Mouse (Mus musculus) frontal cortex, postnatal 14 days (tissue): Measurements from ENCODE around the gene Plekhj1.

Experiments used
- DNase-seq, 2 experiments: peaks; one replicate each; pipeline ENCODE4 v3.0.0; 2022; ENCODE audit warnings: low spot score in 2 of 2

Gene Plekhj1

DNA sequence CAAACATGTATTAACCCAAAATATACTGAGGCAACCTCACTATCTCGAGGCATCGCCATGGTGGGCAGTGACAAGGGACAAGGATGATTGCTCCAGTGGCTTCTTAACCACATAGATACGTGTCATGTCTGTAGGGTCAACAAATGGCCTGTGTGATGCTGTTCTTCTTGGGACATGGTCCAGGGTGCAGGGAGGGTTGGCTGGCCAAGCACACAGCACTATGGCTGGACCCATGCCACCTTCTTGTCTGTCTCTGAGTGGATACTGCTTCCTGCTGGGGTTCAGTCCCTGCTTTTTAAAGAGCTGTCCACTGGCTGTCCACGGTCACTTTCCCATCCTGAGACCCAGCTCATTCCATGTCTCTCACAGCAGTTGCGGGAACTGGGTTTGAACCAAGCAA, 21.3 kb downstream of the Plekhj1 start:
- DNase-seq = no peak

- DNase-seq = no peak
These were observed 22.0 kb downstream of the Plekhj1 start for GRCm38 (mm10) chr10:80776358-80776869.

DNA sequence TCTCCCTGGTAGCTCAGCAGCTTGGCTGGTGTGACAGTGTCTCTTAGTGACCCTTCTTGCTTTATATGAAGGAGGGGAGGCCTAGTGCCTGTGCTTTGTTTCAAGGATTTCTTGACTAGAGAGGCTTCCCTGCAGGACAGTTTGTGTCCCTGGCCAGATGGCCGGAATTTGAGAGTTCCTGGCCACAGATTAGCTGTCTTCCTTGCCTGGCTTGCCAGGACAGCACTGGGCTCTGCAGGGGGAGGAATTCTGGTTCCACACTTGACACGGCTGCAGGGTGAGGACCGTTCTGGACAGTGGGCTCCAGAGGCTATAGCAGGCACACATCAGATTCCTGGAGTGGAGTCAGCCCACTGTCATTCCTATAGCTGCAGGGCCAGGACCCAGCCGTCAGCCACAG, 22.7 kb downstream of the Plekhj1 start:
- DNase-seq = no peak

DNA sequence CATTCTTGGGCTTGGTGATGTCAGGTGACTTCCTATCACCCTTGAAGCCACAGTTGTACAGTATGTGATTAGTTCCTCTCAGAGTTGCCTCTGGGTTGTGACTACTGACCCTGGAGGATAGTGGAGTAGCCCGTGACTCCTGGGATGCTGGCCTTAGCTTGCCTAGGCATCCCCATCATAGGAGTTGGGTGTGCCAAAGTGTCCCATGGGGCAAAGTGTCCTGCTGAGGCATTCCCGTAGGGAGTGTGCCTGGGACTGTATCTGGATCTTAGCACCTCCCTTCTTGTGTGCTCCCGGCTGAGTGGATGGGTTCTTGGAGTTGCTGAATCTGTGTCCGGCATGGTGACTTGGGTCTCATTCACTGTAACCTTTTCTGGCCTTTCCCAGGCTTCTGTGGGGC, 23.4 kb downstream of the Plekhj1 start:
- no peak for DNase-seq

GRCm38 (mm10) chr10:80774549-80774948, 23.9 kb downstream of the Plekhj1 start:
- DNase-seq = peak; percentile 78 to 83

GRCm38 (mm10) chr10:80773816-80774215, 24.6 kb downstream of the Plekhj1 start:
- no peak for DNase-seq

- DNase-seq = no peak
These were observed 30.1 kb downstream of the Plekhj1 start for GRCm38 (mm10) chr10:80768365-80768764.

- DNase-seq = no peak
These were observed 32.1 kb downstream of the Plekhj1 start for GRCm38 (mm10) chr10:80766161-80766815.

DNA sequence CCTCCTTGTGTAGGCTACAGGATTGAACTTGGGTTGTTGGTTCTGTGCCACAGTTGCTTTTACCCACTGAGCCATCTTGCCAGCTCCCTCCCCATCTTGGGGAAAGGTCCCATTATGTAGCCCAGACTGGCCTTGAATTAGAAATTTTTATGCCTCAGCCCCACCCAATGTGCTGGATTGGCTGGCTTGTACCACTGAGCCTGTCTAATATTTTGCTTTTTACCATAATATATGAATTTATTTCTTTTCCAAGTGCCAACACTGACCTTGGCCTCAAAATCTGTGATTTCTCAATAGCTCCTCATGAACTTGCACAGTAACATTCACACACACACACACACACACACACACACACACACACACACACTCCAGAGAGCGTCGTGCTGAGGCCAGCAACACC, 32.7 kb downstream of the Plekhj1 start:
- no peak for DNase-seq

- DNase-seq = no peak
These were observed 34.9 kb downstream of the Plekhj1 start for GRCm38 (mm10) chr10:80763502-80763901.

- no peak for DNase-seq
These were observed 36.6 kb downstream of the Plekhj1 start for GRCm38 (mm10) chr10:80761821-80762220.

DNA sequence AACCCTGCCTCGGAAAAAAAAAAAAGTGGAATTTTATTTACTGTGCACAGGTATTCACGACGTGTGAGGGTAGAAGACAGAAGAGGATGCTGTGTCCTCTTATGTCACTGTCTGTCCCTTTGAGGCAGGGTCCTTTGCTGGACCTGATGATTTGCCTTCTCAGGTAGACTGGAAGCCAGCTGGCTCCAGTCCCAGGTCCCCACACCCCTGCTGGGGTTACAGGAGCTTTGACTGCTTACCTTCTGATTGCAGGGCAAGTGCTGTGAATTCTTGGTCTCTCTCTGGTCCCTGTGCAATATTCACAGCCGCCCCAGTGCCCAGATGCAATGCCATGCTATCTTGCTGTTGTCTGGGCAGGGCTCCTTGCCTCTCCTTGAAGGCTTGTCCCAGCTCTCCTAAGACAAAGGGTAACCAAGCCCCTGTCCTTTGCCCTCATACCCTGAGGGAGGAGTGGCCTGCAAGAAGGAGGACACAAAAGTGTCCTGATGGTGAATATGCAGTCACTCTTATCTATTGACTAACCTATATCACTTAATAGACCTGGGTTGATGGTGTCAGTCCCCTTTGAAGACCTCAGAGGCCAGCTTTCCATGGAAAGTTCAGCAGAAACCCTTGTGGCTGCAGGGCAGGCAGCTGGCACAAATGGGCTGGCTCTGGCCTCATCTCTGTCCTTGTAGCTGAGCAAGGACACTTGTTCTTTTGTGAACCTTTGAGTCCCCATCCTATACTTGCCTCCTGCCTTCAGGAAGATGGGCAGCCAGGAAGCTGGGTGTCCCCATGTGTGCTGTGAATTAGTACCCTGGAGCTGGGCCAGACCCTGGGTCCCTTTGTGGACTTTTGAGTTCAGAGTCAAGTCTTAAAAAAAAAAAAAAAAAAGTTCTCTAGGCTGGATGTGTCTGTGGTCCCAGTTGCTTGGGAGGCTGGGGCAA, 37.6 kb downstream of the Plekhj1 start:
- no peak for DNase-seq

GRCm38 (mm10) chr10:80758651-80759050, 39.8 kb downstream of the Plekhj1 start:
- no peak for DNase-seq

- peak; percentile 44 to 48 for DNase-seq
These were observed 40.7 kb downstream of the Plekhj1 start for GRCm38 (mm10) chr10:80757717-80758116.

- DNase-seq = no peak
These were observed 41.5 kb downstream of the Plekhj1 start for GRCm38 (mm10) chr10:80756967-80757366.

DNA sequence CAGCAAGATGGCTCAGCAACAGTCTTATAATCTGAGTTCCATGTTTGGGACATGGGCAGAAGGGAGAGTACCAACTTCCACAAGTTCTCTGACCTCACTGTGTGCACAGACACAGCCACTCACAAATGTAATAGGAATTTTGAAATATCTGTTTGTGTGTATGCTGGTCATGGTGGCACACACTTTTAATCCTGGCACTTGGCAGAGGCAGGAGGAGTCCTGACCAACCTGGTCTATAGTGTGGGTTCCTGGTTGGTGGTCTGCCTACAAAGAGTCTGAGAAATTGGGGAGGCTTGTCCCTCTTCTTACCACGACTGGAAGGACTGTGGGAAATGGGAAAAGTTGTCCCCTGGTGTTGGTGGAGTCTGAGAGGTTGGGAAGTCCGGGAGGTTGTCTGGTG, 41.9 kb downstream of the Plekhj1 start:
- no peak for DNase-seq

- DNase-seq = no peak
These were observed 42.3 kb downstream of the Plekhj1 start for GRCm38 (mm10) chr10:80756099-80756498.

DNA sequence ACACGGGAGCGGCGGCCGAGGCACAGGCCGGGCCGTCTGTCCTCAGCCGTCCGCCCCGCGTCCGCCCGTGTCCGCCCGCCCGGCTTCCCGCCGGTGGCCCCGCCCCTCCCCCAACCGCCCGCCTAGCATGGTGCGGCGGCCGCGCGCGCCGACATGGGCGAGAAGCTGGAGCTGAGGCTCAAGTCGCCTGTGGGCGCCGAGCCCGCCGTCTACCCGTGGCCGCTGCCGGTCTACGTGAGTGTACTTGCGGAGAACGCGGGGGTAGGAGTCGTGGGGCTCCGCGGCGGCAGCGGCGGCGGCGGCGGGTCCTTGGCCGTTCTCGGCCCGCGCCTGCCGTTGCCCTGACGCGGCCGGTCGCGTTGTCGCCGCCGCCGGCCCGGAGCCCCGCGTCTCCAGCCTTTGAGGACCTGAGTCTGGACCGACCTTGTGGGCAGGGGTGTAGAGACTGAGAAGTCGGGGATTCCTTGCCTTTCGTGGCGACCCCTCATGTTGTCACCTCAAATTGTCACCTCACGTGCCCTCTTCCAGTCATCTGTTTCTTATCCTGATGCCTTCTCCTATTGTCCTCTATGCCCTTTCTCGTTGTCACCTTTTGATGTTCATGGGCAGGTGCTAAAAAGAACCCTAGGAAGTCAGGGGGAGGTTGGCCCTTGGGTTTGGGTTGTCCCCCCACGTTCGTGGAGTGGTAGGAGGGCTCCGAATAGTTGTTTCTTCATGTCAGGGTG, 43.0 kb downstream of the Plekhj1 start:
- DNase-seq = no peak

DNA sequence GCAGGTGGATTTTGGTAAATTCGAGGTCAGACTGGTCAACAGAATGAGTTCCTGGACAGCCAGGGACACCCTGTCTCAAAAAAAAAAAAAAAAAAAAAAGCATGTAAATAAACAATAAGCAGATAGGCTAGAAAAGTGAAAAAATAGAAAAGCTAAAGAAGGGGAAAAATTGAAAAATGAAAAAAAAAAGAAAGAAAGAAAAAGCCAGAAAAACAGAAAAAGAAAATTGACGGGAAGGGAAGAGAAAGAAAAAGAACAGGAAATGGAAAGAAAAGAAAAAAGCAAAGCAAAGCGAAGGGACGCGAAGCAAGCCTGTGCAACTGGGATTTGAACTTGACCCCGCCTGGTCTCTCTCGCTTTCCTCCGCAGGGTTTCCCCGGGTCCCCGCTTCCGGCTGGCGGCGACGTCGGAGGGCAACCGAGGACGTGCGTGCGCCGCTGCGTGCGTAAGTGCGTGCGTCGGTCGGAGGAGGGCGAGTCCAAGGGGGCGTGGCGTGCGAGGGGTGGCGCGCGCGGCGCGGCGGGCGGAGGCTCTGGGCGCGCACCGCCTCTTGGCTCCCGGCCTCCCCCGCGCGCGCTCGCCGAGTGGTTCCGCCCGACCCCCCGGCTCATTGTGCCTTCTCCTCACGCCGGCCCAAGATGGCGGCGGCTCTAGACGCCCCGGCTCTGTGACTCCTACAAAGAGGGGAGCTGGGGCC, 43.7 kb downstream of the Plekhj1 start, which contains the start of gene Dot1l:
Dot1l (plus strand) TSS at position 613 of the 697 bp plus-strand sequence.
- peak; percentile 93 to 97 for DNase-seq

DNA sequence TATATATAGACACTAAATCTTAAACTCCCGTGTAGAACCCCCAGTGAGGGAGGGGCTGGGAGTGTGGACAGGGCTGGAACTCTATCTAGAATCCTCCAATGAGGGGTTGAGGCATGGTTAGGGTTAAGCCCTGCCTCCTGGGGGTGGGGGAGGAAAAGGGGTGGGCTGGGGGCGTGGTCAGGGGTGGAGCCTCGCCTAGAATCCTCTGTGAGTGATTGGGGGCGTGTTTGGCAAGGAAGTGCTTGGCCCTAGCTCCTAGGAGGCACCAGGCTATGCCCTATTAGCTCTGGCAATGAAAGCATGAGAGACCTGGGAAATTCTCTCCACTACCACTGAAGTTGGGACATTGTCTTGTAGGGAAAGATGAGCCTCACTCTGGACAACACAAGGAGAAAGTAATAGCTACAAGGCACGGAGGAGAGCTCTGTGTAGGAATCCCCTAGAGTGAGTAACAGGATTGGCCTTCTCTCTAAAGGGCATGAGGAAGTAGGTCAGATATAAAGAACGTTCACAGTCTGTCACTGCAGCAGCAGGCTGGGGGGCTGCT, 46.3 kb downstream of the Plekhj1 start:
- no peak for DNase-seq

GRCm38 (mm10) chr10:80751188-80751832, 47.1 kb downstream of the Plekhj1 start:
- DNase-seq = peak; percentile 53 to 64
